Mouse (Mus musculus) midbrain, postnatal 0 days (tissue): Measurements from ENCODE around the gene Klf13. TPM values are rescaled to one million over a fixed set of nuclear protein-coding genes. Genes with fewer than 3 reads are reported as not detected.

Experiments used
- ATAC-seq: fragments of 200-750 bp; cut with Nextera tagmentation; 2 replicates; pipeline ENCODE4 v1.8.0; 2017; ENCODE audit warnings: moderate number of reproducible peaks, mild to moderate bottlenecking, moderate TSS enrichment, moderate library complexity; ENCODE audit not compliant: low FRiP score
- DNase-seq: peaks from one replicate; pipeline ENCODE4 v3.0.0-alpha.2; 2015; ENCODE audit warnings: low spot score
- H3K27ac ChIP-seq: fragments of 300-500 bp; sonication (generic); 2 replicates; pipeline ENCODE4 v1.5.1; 2014; ENCODE audit warnings: low read depth, mild to moderate bottlenecking, low read length, mixed read lengths
- H3K27me3 ChIP-seq: fragments of 300-500 bp; sonication (generic); 2 replicates; pipeline ENCODE4 v1.6.1; 2014; ENCODE audit warnings: low read length, control low read depth, mixed read lengths; ENCODE audit not compliant: insufficient read depth
- H3K36me3 ChIP-seq: fragments of 300-500 bp; sonication (generic); 2 replicates; pipeline ENCODE4 v1.6.1; 2014; ENCODE audit warnings: low read length, control low read depth, mixed read lengths; ENCODE audit not compliant: insufficient read depth
- H3K4me1 ChIP-seq: fragments of 300-500 bp; sonication (generic); 2 replicates; pipeline ENCODE4 v1.6.1; 2014; ENCODE audit warnings: mild to moderate bottlenecking, control low read depth, antibody characterized with exemption, low read length, mixed read lengths; ENCODE audit not compliant: insufficient read depth
- H3K4me2 ChIP-seq: fragments of 300-500 bp; sonication (generic); 2 replicates; pipeline ENCODE4 v1.6.1; 2014; ENCODE audit warnings: low read depth, mild to moderate bottlenecking, low read length, mixed read lengths; ENCODE audit not compliant: poor library complexity, severe bottlenecking
- H3K4me3 ChIP-seq: fragments of 300-500 bp; sonication (generic); 2 replicates; pipeline ENCODE4 v1.5.1; 2014; ENCODE audit warnings: low read depth, mild to moderate bottlenecking, low read length, moderate library complexity
- H3K9ac ChIP-seq: fragments of 300-500 bp; sonication (generic); replicated peaks from 2 replicates; pipeline ENCODE4 v1.6.1; 2014; ENCODE audit warnings: mild to moderate bottlenecking, low read length, moderate library complexity, mixed read lengths; ENCODE audit not compliant: poor library complexity, severe bottlenecking
- H3K9me3 ChIP-seq: fragments of 300-500 bp; sonication (generic); 2 replicates; pipeline ENCODE4 v1.6.1; 2016; ENCODE audit warnings: low read length, control low read depth
- CTCF ChIP-seq: IDR thresholded peaks from 2 replicates; pipeline ENCODE4 v1.5.1; 2016; ENCODE audit warnings: antibody characterized with exemption, mild to moderate bottlenecking
- WGBS: fragments of 180-500 bp; shearing (Covaris S2); extraction: QIAGEN DNeasy Blood & Tissue Kit; methylation state at CpG from one replicate; pipeline ENCODE4 v1.1.7; 2014; 5-methylcytosine and 5-hydroxymethylcytosine counted together
- polyA plus RNA-seq: library from polyadenylated mRNA; unstranded; fragments of >200 nt; fragmentation: Nextera tagmentation; extraction: Ambion mirVana; gene quantifications from 2 replicates; pipeline ENCODE4 v1.2.1, GENCODE M21; 2015
- total RNA-seq: library from RNA; depleted of rRNA; stranded (reverse); fragments of >200 nt; gene quantifications from 2 replicates; pipeline ENCODE4 v1.2.3, GENCODE M21; 2014

Gene Klf13
- total and polyA plus RNA-seq, 2 experiments from 2014 or later: 21.5 to 26.6 TPM

DNA sequence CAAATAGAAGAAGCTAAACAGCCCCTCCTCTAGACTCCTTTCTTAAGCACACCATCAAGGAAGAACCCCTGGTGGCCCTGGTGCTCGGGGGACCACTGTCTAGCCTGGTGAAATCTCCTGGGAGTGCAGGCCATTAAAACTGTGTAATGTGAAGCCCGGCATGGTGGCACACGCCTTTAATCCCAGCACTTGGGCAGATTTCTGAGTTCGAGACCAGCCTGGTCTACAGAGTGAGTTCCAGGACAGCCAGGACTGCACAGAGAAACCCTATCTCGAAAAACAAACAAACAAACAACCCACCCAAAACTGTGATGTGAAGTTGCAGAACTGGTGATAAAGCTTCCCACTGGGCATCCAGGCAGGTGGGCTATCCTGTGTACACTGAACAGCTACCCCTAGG is 24.9 kb upstream of the Klf13 start:
- Histone ChIP-seq H3K4me1 (peaks cover 5% of the 10 kb centered on the region), H3K27me3 (no peaks in the 10 kb centered on the region), H3K27ac (no peak overlapping the region), H3K4me3 (no peak overlapping the region), H3K4me2 (no peak overlapping the region), H3K36me3 (no peaks in the 10 kb centered on the region), H3K9me3 (no peaks in the 10 kb centered on the region), H3K9ac (no peak overlapping the region)
- 78% methylated on average over 5 of the region's 5 CpGs for WGBS
- DNase-seq (no peak), ATAC-seq (no peak)
- no peak for TF ChIP-seq CTCF

DNA sequence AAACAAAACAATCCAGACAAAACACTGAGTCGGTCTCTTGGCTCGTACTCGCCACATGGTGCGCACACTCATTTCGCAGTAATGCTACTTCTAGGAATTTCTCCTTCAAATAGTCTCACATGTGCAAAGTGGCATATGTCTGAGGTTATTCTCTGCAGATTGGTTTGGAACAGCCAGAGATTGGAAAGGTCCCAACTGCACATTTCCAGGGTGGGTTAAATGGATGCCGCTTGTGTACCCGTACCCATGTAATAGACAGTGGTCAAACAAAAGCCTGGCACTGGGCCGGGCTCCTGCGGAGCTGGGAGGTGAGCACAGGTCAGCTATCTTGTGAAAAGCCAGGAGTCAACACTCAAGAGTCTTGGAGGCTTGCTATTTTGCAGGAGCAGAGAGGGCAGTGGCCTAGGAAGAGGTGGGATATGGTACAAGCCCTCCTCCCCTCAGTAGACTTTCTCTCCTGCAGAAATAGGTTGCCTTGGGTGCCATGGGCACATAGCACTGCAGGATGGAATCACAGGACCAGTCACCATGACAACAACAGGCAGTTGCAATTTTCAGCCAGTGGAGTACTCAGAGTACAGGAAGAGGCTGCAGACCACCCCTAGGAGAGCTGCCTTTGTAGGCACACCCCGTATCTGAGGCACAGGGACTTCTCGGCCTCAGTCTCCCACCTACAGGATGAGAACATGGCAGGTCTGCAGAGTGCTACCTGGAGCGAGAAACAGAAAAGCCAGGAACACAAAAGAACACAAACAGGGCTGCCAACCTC is 19.3 kb upstream of the Klf13 start:
- no peak overlapping the region for H3K4me2 ChIP-seq
- peak; percentile 57 for ATAC-seq
- peaks cover 20% of the 10 kb centered on the region for H3K4me1 ChIP-seq
- no peak overlapping the region for H3K9ac ChIP-seq
- DNase-seq: peak; percentile 70
- no peak overlapping the region for H3K4me3 ChIP-seq
- no peaks in the 10 kb centered on the region; the same call in 1 of the 2 replicates for H3K27me3 ChIP-seq
- H3K36me3 ChIP-seq: no peaks in the 10 kb centered on the region
- H3K27ac ChIP-seq: peak overlapping the region; percentile 52
- no peaks in the 10 kb centered on the region for H3K9me3 ChIP-seq
- TF ChIP-seq CTCF: no peak
- 54% methylated on average over 12 of the region's 12 CpGs for WGBS

DNA sequence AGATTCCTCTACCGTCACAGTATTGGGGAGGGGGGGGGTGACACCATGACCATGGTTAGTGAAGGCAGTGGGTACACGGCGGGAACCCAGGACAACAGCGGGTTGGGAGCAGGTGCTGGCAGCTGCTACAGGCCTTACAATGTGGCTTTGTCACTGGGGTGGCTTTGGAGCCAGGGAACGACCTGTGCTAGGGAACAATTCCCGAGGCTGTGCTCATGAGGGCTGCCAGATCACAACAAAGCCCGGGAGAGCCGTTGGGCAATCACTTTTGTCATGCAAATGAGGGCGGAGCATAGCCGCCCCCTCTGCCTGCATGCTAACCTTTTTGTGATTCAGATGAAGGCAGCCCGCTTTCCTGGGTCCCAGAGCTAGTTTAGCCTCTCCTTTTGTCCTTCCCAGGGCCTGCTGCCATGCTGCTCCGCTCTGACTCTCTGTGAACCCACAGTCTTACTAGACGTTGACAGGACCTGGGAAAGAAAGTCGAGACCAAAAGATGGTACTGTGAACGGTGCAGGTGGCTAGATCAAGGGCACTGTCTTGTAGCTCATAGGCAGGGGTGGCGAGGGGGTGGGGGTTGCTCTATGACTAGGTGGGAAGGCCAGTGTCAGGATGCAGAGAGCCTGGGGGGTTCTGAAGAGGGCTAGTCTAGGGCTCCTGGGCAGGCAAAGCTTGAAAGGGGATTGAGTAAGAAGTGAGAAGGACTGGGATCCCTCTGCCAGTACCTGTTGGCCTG is 18.4 kb upstream of the Klf13 start:
- Histone ChIP-seq H3K36me3 (no peaks in the 10 kb centered on the region), H3K27ac (peak overlapping the region; percentile 52; the same call in 1 of the 2 replicates), H3K9ac (no peak overlapping the region), H3K4me1 (peaks cover 20% of the 10 kb centered on the region), H3K27me3 (no peaks in the 10 kb centered on the region; the same call in 1 of the 2 replicates), H3K4me3 (no peak overlapping the region), H3K4me2 (no peak overlapping the region), H3K9me3 (no peaks in the 10 kb centered on the region)
- TF ChIP-seq CTCF: no peak
- WGBS: 13% methylated on average over 16 of the region's 16 CpGs
- peak; percentile 66 for ATAC-seq
- peak; percentile 81 for DNase-seq

DNA sequence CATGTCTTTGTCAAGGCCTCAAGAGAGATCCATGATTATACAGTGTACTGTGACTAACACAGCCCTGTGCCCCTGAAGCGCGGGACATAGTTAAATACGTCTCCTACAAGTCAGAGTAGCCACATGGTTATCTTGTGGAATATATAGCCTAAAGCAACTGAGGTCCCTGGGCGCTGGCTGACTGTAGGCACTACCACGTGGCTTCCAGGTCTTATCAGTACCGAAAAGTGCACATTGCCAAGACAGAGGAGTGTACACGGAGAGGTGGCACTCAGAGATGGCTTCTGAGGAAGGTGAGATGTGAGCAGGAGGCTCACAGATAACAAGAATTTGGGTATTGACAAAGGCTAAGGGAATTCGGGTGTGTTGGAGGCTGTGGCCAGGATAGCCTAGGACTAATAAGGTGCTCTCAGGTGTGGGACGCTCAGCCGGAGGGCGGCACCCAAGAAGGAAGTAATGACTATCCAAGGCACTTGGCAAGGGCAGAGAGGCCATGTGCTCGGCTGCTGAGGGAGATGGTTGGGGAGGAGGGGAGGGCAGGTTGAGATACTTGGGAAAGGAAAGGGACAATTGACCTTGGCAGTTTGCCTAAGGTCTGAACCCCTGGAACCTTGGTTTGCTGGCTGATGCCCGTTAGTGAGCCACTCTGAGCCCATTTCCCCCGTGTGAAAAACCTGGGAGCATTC is 17.6 kb upstream of the Klf13 start:
- H3K9me3 ChIP-seq: no peaks in the 10 kb centered on the region
- WGBS: 62% methylated on average over 14 of the region's 14 CpGs
- ATAC-seq: no peak
- H3K4me3 ChIP-seq: no peak overlapping the region
- no peak for DNase-seq
- H3K4me2 ChIP-seq: no peak overlapping the region
- H3K36me3 ChIP-seq: no peaks in the 10 kb centered on the region
- no peak overlapping the region for H3K9ac ChIP-seq
- no peaks in the 10 kb centered on the region; the same call in 1 of the 2 replicates for H3K27me3 ChIP-seq
- TF ChIP-seq CTCF: no peak
- H3K4me1 ChIP-seq: peaks cover 20% of the 10 kb centered on the region
- no peak overlapping the region for H3K27ac ChIP-seq

DNA sequence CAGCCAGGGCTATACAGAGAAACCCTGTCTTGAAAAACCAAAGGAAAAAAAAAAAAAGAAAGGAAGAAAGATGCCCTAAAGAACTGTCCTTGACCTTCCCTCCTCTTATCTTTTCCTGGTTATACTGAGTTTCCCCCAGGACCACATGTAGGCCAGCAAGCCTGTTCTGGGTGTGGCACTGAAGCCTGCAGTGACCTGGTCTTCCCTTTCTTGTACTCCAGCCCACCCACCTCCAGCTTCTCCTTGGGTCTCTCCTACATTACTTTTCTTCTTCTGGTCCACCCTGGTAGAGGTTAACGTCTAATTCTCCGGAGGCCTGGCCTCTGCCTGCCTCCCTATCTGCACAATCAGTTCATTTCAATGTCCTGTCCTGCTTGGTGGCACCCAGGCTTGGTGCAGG is 16.7 kb upstream of the Klf13 start:
- no peaks in the 10 kb centered on the region for H3K9me3 ChIP-seq
- H3K4me1 ChIP-seq: peaks cover 20% of the 10 kb centered on the region
- no peaks in the 10 kb centered on the region for H3K36me3 ChIP-seq
- DNase-seq (no peak), ATAC-seq (no peak)
- no peak overlapping the region for H3K27ac ChIP-seq
- H3K9ac ChIP-seq: no peak overlapping the region
- no peak overlapping the region for H3K4me3 ChIP-seq
- no peaks in the 10 kb centered on the region; the same call in 1 of the 2 replicates for H3K27me3 ChIP-seq
- no peak overlapping the region for H3K4me2 ChIP-seq
- TF ChIP-seq CTCF: no peak
- WGBS: 86% methylated on average over 2 of the region's 2 CpGs
